Mouse (Mus musculus) G1E-ER4 (cell line): Measurements from ENCODE around the gene Hoxd10. TPM values are rescaled to one million over a fixed set of nuclear protein-coding genes. Genes with fewer than 3 reads are reported as not detected.

ENCODE experiments used
- GATA1 ChIP-seq: IDR thresholded peaks from one replicate; pipeline ENCODE4 v1.8.0; 2012; ENCODE audit warnings: low read length, inconsistent platforms
- polyA plus RNA-seq: library from polyadenylated mRNA; stranded (reverse); fragments of >175 nt; gene quantifications from 2 replicates; pipeline ENCODE4 v1.2.3, GENCODE M21; 2012

Hoxd10 gene
- polyA plus RNA-seq = not detected in 2 replicates

DNA sequence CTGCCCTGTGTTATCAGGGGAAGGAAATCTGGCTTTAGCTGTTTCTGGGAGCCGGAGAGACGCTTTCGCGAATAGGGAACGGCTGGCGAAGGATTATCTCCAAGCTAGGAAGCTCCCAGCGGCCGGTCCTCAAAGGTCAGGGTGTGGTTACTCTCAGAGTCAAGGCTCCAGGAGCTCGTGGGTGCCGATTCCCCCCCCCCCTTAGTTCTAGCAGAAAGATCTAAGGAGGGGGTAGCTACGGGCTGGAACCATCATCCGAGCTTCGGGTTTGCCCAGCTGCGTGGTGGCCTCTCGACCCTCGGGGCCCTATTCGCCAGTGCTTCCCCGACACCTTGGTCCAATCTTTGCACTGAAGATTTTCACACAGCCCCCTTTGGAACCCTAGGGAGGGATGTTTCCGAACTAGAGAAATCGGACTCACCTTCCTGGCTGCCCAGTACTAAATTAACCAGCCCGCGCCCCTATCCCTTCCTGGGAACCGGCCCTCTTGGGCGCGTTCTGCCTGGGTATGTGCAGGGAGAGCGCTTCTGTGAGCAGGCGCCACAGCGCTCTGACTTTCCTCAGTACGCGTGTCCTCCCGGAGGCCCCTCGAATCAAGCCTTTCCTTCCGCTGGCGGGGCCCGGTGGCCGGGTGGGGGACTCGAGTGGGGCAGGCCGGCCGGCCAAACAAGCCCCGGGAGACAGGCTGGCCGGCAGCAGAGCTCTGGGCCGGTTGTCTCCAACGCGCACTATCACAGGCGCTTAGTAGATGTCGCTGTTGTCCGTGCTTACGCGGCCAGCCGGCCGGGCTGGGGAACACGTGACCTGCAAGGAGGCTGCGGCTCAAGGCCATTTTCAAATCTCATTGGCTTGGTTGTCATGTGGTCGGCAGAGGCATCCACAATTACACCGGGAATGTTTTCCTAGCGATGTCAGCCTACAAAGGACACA lies at the start of gene Hoxd10:
Gene Hoxd10 (plus strand): TSS at position 903 of the 930 bp plus-strand sequence.
- TF ChIP-seq GATA1 = no peak

- no peak for TF ChIP-seq GATA1
Measured at GRCm38 (mm10) chr2:74642431-74642830, 49.3 kb upstream of the Hoxd10 start.

GRCm38 (mm10) chr2:74645631-74646030 lies 46.1 kb upstream of the Hoxd10 start:
- no peak for TF ChIP-seq GATA1

GRCm38 (mm10) chr2:74647082-74647864 lies 44.5 kb upstream of the Hoxd10 start:
- TF ChIP-seq GATA1 = no peak

- no peak for TF ChIP-seq GATA1
Measured at GRCm38 (mm10) chr2:74652996-74653340, 38.8 kb upstream of the Hoxd10 start.

DNA sequence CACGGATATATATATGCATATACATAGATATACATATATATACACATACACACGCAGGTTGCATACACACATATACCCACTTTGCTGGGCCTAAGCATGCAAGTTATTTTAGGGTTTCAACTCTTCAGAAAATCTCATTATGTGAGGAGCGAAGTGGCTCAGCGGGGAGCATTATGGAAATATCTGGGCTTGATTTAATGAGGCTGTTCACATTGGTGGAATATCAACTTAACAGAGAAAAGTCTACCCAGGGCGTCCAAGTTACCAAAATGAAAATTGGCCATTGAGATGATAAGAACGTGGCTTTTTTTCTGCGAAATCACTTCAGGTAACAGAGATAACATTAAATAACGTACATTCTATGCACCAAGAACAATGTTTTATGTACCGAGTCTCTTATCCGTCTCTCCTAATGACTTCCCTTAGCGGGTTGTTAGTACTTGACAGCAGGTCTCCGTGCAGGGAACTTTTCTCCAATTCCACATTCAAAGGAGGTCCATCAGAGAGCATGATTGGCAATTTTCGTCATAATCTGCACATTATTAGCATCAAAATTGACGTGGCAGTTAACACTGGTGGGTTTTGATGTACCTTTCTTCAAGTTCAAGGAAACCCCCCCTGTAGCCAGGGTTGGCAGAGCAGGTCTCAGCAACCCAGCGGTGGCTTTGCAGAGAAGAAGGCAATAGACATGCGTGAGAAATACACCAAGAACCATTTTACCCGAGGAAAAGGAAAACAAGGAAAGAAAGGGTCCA lies 37.8 kb upstream of the Hoxd10 start:
- no peak for TF ChIP-seq GATA1

DNA sequence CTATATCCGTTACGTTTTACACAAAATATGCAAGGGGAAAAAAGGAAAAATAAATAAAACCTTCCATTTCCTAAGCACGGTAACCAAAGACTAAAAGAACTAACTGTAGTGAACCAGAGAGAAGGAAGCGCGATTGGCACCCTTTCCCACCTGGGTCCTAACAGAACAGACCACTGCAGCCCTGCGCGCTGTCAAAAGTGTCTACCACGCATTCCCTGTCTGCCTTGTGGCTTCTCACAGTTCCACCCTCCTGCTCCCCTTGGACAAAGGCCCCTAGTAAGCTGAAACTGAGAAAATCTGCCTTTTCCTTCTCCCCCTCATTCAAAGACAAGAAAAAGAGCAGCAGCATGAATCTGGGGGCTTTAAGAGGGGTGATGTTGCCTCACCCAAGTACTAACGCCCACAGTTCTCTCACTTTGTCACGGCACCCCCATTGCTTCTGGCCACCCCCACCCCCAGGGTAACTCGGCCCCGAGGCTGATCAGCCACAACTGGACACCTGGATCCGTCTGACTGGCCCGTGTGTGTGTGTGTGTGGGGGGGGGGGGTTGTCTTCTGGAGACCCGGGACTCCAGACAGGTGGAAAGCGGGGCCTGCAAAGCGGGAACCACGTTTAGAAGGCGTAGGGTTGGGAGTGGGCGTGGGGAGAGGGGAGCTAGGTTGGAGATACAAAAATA lies 36.8 kb upstream of the Hoxd10 start:
- no peak for TF ChIP-seq GATA1

DNA sequence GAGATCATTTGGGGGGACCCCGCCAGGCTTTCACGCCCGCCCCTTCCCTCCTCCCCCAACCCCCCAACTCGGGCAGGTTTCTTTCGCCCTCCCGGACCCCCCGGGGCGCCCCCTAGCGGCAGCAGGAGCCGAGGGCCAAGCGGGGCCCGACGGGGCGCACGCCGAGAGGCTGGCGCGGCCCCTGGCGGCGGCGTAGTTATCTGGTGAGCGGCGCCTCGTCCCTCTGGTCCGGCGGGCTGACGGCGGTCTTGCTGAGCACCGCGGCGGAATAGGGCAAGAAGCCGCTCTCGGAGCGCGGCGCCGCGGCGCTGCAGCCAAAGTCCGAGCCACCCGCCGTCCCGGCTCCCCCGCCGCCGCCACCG lies 36.3 kb upstream of the Hoxd10 start:
- no peak for TF ChIP-seq GATA1

- no peak for TF ChIP-seq GATA1
Measured at GRCm38 (mm10) chr2:74655821-74656631, 35.7 kb upstream of the Hoxd10 start.

- no peak for TF ChIP-seq GATA1
Measured at GRCm38 (mm10) chr2:74656632-74657021, 35.1 kb upstream of the Hoxd10 start.

GRCm38 (mm10) chr2:74657251-74658023 lies 34.3 kb upstream of the Hoxd10 start:
- no peak for TF ChIP-seq GATA1

GRCm38 (mm10) chr2:74658024-74658666 lies 33.6 kb upstream of the Hoxd10 start:
- no peak for TF ChIP-seq GATA1
